Mouse (Mus musculus) neural tube, embryonic 13.5 days (tissue): ENCODE results near the gene Olfr263. TPM values are rescaled to one million over a fixed set of nuclear protein-coding genes. Genes with fewer than 3 reads are reported as not detected.
"Not testable (repeated sequence)": the region's sequence is repeated elsewhere in the genome, so short reads cannot be mapped to it uniquely, and the experiment has no call there.

Experiments used
- ATAC-seq: fragments of 200-750 bp; cut with Nextera tagmentation; 2 replicates; pipeline ENCODE4 v1.8.0; 2017; ENCODE audit warnings: low read depth, mild to moderate bottlenecking, moderate TSS enrichment, moderate library complexity
- H3K27ac ChIP-seq: fragments of 300-500 bp; sonication (generic); replicated peaks from 2 replicates; pipeline ENCODE4 v1.5.1; 2015; ENCODE audit warnings: moderate library complexity, mild to moderate bottlenecking, inconsistent platforms
- H3K27me3 ChIP-seq: fragments of 300-500 bp; sonication (generic); 2 replicates; pipeline ENCODE4 v1.6.1; 2015; ENCODE audit warnings: mild to moderate bottlenecking, inconsistent platforms
- H3K36me3 ChIP-seq: fragments of 300-500 bp; sonication (generic); 2 replicates; pipeline ENCODE4 v1.6.1; 2015; ENCODE audit warnings: mild to moderate bottlenecking, inconsistent platforms
- H3K4me1 ChIP-seq: fragments of 300-500 bp; sonication (generic); replicated peaks from 2 replicates; pipeline ENCODE4 v1.6.1; 2015; ENCODE audit warnings: inconsistent platforms
- H3K4me2 ChIP-seq: fragments of 300-500 bp; sonication (generic); 2 replicates; pipeline ENCODE4 v1.6.1; 2015; ENCODE audit warnings: inconsistent platforms, mild to moderate bottlenecking, moderate library complexity
- H3K4me3 ChIP-seq: fragments of 300-500 bp; sonication (generic); 2 replicates; pipeline ENCODE4 v1.5.1; 2015; ENCODE audit warnings: mild to moderate bottlenecking, inconsistent platforms
- H3K9ac ChIP-seq: fragments of 300-500 bp; sonication (generic); 2 replicates; pipeline ENCODE4 v1.6.1; 2015; ENCODE audit warnings: moderate library complexity, mild to moderate bottlenecking, inconsistent platforms
- H3K9me3 ChIP-seq: fragments of 300-500 bp; sonication (generic); 2 replicates; pipeline ENCODE4 v1.6.1; 2016; ENCODE audit warnings: inconsistent platforms
- WGBS: fragments of 180-500 bp; shearing (Covaris S2); methylation state at CpG from one replicate; pipeline ENCODE4 v1.1.7; 2015; 5-methylcytosine and 5-hydroxymethylcytosine counted together
- polyA plus RNA-seq: library from polyadenylated mRNA; unstranded; fragments of >200 nt; fragmentation: Nextera tagmentation; extraction: Ambion mirVana; gene quantifications from 2 replicates; pipeline ENCODE4 v1.2.1, GENCODE M21; 2015

The Olfr263 gene
- not detected in 2 replicates for polyA plus RNA-seq

- not testable (repeated sequence) for H3K27ac ChIP-seq, H3K9me3 ChIP-seq, ATAC-seq, H3K9ac ChIP-seq, H3K36me3 ChIP-seq, H3K4me3 ChIP-seq, H3K4me2 ChIP-seq, H3K27me3 ChIP-seq, H3K4me1 ChIP-seq
- 80% methylated on average over 3 of the region's 3 CpGs for WGBS
Measured at GRCm38 (mm10) chr13:21129339-21129738, at the start of gene Olfr263. TSS of gene Olfr263 (plus strand) at chr13:21129639.

GRCm38 (mm10) chr13:21082686-21083085 is 46.8 kb upstream of the Olfr263 start:
- 84% methylated on average over 2 of the region's 2 CpGs for WGBS
- Histone ChIP-seq H3K27me3 (no peaks in the 10 kb centered on the region), H3K4me3 (no peak overlapping the region), H3K4me1 (no peaks in the 10 kb centered on the region), H3K27ac (no peak overlapping the region), H3K36me3 (no peaks in the 10 kb centered on the region), H3K4me2 (no peak overlapping the region), H3K9ac (no peak overlapping the region), H3K9me3 (no peaks in the 10 kb centered on the region)
- no peak for ATAC-seq

- H3K4me2 ChIP-seq, result no peak overlapping the region
- H3K27ac ChIP-seq, result no peak overlapping the region
- H3K4me1 ChIP-seq, result no peaks in the 10 kb centered on the region
- no peaks in the 10 kb centered on the region for H3K36me3 ChIP-seq
- H3K9ac ChIP-seq, result no peak overlapping the region
- 96% methylated on average over 3 of the region's 3 CpGs for WGBS
- no peak for ATAC-seq
- no peak overlapping the region for H3K4me3 ChIP-seq
- no peaks in the 10 kb centered on the region for H3K27me3 ChIP-seq
- no peaks in the 10 kb centered on the region for H3K9me3 ChIP-seq
Measured at GRCm38 (mm10) chr13:21109759-21110158, 19.7 kb upstream of the Olfr263 start.

- WGBS, result 96% methylated on average over 6 of the region's 6 CpGs
- Histone ChIP-seq H3K4me3 (no peak overlapping the region), H3K4me2 (no peak overlapping the region), H3K36me3 (no peaks in the 10 kb centered on the region), H3K27me3 (no peaks in the 10 kb centered on the region), H3K9ac (no peak overlapping the region), H3K27ac (no peak overlapping the region), H3K4me1 (no peaks in the 10 kb centered on the region), H3K9me3 (no peaks in the 10 kb centered on the region)
- ATAC-seq, result no peak
Measured at GRCm38 (mm10) chr13:21110441-21110840, 19.0 kb upstream of the Olfr263 start.

GRCm38 (mm10) chr13:21111183-21111582 is 18.3 kb upstream of the Olfr263 start, which contains the start of gene Olfr1369-ps1:
TSS of gene Olfr1369-ps1 (plus strand) at chr13:21111483.
- not testable (repeated sequence) for H3K4me3 ChIP-seq, H3K9me3 ChIP-seq, H3K4me1 ChIP-seq, H3K27me3 ChIP-seq, H3K36me3 ChIP-seq, H3K27ac ChIP-seq, H3K9ac ChIP-seq, ATAC-seq, H3K4me2 ChIP-seq
- WGBS, result 67% methylated on average over 3 of the region's 3 CpGs

- Histone ChIP-seq H3K9ac (no peak overlapping the region), H3K9me3 (no peaks in the 10 kb centered on the region), H3K4me3 (no peak overlapping the region), H3K27me3 (no peaks in the 10 kb centered on the region), H3K36me3 (no peaks in the 10 kb centered on the region), H3K27ac (no peak overlapping the region), H3K4me1 (no peaks in the 10 kb centered on the region), H3K4me2 (no peak overlapping the region)
- no peak for ATAC-seq
- WGBS, result 91% methylated on average over 4 of the region's 4 CpGs
Measured at GRCm38 (mm10) chr13:21114121-21114520, 15.3 kb upstream of the Olfr263 start.

- Histone ChIP-seq H3K4me2 (no peak overlapping the region), H3K9ac (no peak overlapping the region), H3K36me3 (no peaks in the 10 kb centered on the region), H3K9me3 (no peaks in the 10 kb centered on the region), H3K4me1 (no peaks in the 10 kb centered on the region), H3K4me3 (no peak overlapping the region), H3K27ac (no peak overlapping the region), H3K27me3 (no peaks in the 10 kb centered on the region)
- 50% methylated on average over 8 of the region's 8 CpGs for WGBS
- no peak for ATAC-seq
Measured at GRCm38 (mm10) chr13:21142421-21142820, 13.0 kb downstream of the Olfr263 start.

GRCm38 (mm10) chr13:21145767-21146166 is 16.3 kb downstream of the Olfr263 start, which contains the start of gene Olfr1368:
TSS of gene Olfr1368 (minus strand) at chr13:21145867.
- H3K4me3 ChIP-seq, result no peak within 1 kb of the TSS
- H3K27ac ChIP-seq, result no peak within 1 kb of the TSS
- H3K4me2 ChIP-seq, result no peak within 1 kb of the TSS
- no peaks in the 10 kb centered on the region for H3K9me3 ChIP-seq
- ATAC-seq, result no peak
- H3K4me1 ChIP-seq, result no peaks in the 10 kb centered on the region
- no peaks in the 10 kb centered on the region for H3K27me3 ChIP-seq
- H3K36me3 ChIP-seq, result no peaks in the 10 kb centered on the region
- 74% methylated on average over 4 of the region's 4 CpGs for WGBS
- no peak within 1 kb of the TSS for H3K9ac ChIP-seq

- H3K27me3 ChIP-seq, result 0 out of 2 replicates have a peak, but pooled peaks cover 3% of the 10 kb centered on the region
- no peak overlapping the region for H3K4me2 ChIP-seq
- WGBS, result 86% methylated on average over 5 of the region's 5 CpGs
- H3K4me1 ChIP-seq, result peaks cover 16% of the 10 kb centered on the region
- ATAC-seq, result no peak
- no peaks in the 10 kb centered on the region for H3K9me3 ChIP-seq
- no peak overlapping the region for H3K4me3 ChIP-seq
- no peaks in the 10 kb centered on the region for H3K36me3 ChIP-seq
- no peak overlapping the region for H3K27ac ChIP-seq
- no peak overlapping the region for H3K9ac ChIP-seq
Measured at GRCm38 (mm10) chr13:21155888-21156287, 26.4 kb downstream of the Olfr263 start.

GRCm38 (mm10) chr13:21158071-21158470 is 28.6 kb downstream of the Olfr263 start:
- Histone ChIP-seq H3K27ac (no peak overlapping the region), H3K4me3 (no peak overlapping the region; the same call in 1 of the 2 replicates), H3K9ac (no peak overlapping the region), H3K27me3 (0 out of 2 replicates have a peak, but pooled peaks cover 3% of the 10 kb centered on the region), H3K4me2 (peak overlapping the region; percentile 76), H3K36me3 (no peaks in the 10 kb centered on the region), H3K4me1 (peaks cover 19% of the 10 kb centered on the region), H3K9me3 (no peaks in the 10 kb centered on the region)
- WGBS, result 7% methylated on average over 9 of the region's 9 CpGs
- ATAC-seq, result no peak

GRCm38 (mm10) chr13:21158785-21159474 is 29.5 kb downstream of the Olfr263 start:
- peak; percentile 36 for ATAC-seq
- peak overlapping the region; percentile 72 for H3K9ac ChIP-seq
- peaks cover 19% of the 10 kb centered on the region for H3K4me1 ChIP-seq
- under 1% methylated on average over 19 of the region's 19 CpGs for WGBS
- H3K9me3 ChIP-seq, result no peaks in the 10 kb centered on the region
- peak overlapping the region; percentile 76 for H3K4me2 ChIP-seq
- H3K36me3 ChIP-seq, result no peaks in the 10 kb centered on the region
- H3K4me3 ChIP-seq, result peak overlapping the region; percentile 66
- 0 out of 2 replicates have a peak, but pooled peaks cover 3% of the 10 kb centered on the region for H3K27me3 ChIP-seq
- no peak overlapping the region for H3K27ac ChIP-seq

GRCm38 (mm10) chr13:21159475-21159819 is 30.0 kb downstream of the Olfr263 start:
- Histone ChIP-seq H3K4me2 (peak overlapping the region; percentile 76), H3K4me1 (peaks cover 19% of the 10 kb centered on the region), H3K9me3 (no peaks in the 10 kb centered on the region), H3K36me3 (no peaks in the 10 kb centered on the region), H3K4me3 (peak overlapping the region; percentile 66), H3K27ac (no peak overlapping the region), H3K9ac (peak overlapping the region; percentile 72), H3K27me3 (0 out of 2 replicates have a peak, but pooled peaks cover 3% of the 10 kb centered on the region)
- WGBS, result 0% methylated on average over 15 of the region's 15 CpGs
- peak; percentile 20; the same call in 1 of the 2 replicates for ATAC-seq
